Mouse (Mus musculus) 3134 (cell line): ENCODE measurements around the gene Primpol.
A peak's percentile ranks its signal among the peaks of the same experiment; 100 is the strongest.

Experiments used
- DNase-seq: peaks from one replicate; pipeline ENCODE4 v3.0.0-alpha.2; 2011; ENCODE audit warnings: low spot score; ENCODE audit not compliant: insufficient read length; ENCODE audit errors: extremely low read depth

Primpol gene

DNA sequence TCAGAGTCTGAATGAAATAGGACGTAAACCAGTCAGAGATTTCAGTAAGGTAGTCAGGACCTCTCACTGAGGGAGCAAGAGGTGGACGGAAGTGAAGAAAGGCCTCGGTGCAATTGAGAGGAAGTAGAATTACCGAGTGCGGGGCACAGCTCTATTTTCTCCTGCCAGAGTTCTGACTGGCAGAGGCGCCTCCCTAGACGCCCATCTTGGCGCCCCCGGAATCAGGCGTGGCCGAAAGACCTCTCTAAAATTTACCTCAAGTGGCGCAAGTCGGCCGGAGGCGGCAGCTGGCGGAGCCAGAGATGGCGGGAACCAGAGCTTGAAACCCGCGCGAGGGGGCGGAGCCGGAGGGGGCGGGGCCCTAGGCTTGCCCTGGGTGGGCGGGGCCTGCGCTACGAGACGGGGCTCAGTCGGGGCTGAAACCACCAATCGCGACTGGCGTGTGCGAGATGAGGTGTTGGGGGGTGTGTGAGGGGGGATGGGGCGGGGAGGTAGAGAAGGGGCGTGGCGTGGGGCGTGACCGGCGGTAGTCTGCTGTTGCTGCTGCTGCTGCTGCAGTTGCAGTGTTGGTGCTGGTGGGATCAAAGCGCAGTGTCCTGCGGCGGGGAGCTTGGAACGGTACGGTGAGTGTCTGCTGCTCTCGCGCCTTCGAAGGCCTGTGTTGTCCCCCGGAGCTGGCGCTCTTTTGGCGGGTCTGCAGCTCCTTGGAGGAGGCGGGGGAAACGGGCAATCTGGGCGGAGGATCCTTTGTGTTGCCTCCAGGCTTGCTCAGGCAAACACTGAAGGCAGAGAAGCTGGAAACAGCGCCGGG lies at the start of gene Primpol, which contains the start of gene Casp3:
Gene Primpol, minus strand, starts transcription at position 334 of the 811 bp plus-strand sequence.
Gene Casp3, plus strand, starts transcription at position 413 of the 811 bp plus-strand sequence.
- peak; percentile 99 for DNase-seq

DNA sequence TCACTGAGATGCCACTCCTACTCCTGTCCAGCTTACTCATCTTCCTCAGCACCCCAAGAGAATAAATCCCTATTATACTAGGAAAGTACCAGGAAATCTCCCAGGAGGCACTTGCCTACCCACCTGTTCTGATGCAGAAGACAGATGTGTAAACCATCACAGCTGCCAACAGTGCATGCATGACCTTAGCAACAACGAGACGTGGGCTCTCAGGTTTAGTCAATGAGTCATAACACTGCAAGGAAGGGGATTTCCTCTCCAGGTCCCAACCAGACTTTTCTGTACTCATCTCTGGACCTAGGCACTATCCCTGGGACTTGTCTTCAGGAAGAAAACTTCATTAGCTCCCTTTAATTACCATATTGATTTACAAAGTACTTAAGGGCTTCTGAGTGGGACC lies 38.9 kb upstream of the Primpol start:
- DNase-seq: no peak

DNA sequence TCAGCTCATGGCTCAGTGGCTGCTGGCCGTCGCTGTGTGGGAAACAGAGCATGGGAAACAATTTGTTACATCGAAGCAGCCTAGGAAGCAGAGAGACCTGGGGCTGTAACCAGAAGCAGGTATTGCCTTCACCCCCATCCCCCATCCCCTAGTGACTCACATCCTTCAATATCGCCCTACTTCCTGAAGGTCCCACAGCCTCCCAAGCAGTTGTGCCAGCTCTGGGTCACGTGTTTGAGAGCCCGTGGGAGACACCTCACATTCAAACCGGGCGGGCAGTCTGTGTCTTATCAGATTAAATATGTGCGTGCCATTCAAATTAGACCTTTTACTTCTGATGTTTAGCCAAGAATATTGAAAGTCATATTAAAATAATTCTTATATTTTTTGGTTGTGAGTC lies 34.9 kb upstream of the Primpol start:
- DNase-seq: peak; percentile 49

GRCm38 (mm10) chr8:46648421-46648820 lies 31.4 kb upstream of the Primpol start:
- no peak for DNase-seq

- DNase-seq: peak; percentile 21
Observed at GRCm38 (mm10) chr8:46641272-46641671, 24.3 kb upstream of the Primpol start.

DNA sequence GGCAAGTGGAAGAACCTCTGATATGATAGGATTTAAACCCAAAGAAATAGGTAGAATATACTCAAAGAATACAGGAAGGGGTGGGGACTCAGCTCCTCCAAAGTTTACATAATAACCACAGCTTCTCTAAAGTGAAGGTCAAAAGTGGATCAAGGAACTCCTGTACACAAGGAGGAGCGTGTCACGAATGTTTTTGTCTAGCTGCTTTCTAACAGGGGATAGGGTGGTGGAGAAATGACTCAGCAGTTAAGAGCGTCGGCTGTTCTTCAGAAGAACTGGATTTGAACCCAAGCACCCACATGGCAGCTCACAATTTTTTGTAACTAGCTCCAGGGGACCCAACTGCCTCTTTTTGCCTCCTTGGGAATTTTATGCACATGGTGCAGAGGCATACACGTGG lies 22.8 kb upstream of the Primpol start:
- DNase-seq: peak; percentile 23

- peak; percentile 71 for DNase-seq
Observed at GRCm38 (mm10) chr8:46639010-46639571, 22.1 kb upstream of the Primpol start.

DNA sequence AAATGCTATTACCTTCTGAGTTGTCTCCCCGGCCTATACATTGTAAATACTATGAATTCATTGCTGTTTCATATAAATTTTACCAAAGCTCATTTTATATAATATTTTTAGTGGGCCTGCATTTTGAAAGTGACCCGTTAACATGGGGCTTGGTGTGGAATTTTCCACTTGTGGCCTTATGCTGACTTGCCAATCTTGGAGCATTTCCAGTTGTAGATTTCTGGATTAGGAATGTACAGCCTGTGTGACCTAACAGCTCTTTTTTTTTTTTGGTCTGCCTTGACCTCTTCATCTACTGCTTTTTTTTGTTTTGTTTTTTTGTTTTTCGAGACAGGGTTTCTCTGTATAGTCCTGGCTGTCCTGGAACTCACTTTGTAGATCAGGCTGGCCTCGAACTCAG lies 13.9 kb upstream of the Primpol start:
- no peak for DNase-seq

- peak; percentile 28 for DNase-seq
Observed at GRCm38 (mm10) chr8:46630422-46630821, 13.4 kb upstream of the Primpol start.

- DNase-seq: no peak
Observed at GRCm38 (mm10) chr8:46628645-46629044, 11.6 kb upstream of the Primpol start.

GRCm38 (mm10) chr8:46627881-46628280 lies 10.9 kb upstream of the Primpol start:
- no peak for DNase-seq

GRCm38 (mm10) chr8:46626642-46627041 lies 9.6 kb upstream of the Primpol start:
- no peak for DNase-seq

GRCm38 (mm10) chr8:46625166-46625565 lies 8.2 kb upstream of the Primpol start:
- DNase-seq: peak; percentile 15

DNA sequence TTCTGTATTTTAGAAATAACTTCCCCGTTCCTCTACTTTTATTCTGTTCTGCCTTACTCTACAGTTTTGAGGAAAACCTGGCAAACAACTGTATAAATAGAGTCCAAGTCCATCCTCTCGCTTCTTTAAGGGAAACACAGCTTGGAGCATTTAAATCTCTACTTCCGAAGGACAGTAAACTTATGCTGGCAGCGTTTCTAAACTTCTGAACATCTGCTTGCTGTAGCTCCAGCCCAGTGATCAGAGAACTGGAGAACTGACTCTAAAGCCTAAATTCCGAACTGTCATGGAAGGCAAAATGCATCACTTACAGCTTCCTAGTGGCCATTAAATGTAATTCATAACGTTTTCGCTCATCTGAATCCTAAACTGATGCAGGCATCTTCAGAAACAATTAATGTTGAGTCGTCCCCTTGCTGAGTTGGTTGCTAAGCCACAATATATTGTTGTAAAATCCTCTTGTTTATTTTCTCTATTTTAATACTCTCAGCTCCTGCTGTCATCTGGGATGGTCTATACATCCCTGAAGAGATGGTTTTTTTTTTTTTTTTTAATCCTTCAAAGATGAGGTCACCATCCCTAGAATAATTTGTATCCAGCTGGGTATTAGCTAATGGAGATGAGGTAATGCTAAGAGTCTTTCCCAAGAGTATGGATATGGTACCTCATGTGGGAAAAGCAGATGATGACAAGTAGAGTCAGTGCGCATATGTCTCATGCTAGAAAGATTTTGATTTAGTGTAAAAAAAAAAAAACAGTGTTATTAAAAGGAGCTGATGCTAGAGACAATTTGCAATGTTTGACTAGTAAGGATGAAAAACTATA lies 5.6 kb upstream of the Primpol start:
- DNase-seq: no peak

- DNase-seq: no peak
Observed at GRCm38 (mm10) chr8:46618639-46619320, 1.8 kb upstream of the Primpol start.

DNA sequence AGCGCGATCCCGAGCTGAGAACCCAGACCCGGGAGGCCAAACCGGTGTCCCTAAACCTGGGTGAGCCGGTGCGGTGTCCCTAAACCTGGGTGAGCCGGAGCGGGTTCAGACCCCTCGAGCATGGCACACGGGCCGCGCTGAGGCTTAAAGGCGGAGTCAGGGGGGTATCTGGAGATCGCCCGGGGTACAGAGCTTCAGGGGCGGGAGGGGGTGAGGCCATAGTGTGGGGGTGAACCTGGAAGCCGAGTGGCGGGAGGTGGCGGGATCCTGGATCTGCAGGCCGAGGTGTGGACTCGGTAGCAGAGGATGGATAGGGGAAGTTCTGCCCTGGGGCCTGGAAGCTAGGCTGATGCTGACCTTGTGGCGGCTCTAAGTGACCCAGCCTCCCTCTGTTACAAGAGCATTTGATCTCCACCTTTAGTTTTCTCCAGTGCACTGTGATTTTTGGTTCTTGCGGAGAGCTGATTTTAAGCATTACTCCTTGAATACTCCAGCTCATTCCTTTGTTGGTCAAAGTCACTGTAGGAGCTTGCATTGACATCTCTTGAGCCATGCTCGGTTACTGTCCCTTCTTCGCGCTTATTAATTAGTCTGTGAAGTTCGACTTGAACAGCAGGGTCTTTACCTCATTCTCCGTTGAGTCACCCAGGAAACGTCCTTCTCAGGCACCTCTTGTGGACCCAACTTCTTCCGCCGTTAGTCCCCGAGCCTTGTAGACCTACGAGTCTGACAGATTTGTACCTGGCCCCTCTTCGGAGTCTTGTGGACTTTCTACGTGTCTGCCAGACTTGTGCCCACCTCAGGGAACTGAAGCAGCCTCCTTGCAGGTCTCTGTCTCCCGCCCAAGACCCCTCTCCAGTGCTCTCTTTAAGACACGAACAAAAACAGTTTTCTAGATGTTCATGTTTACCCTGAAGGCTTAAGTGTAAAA lies 943 bp upstream of the Primpol start:
- peak; percentile 20 for DNase-seq

GRCm38 (mm10) chr8:46615936-46616335 lies 1.1 kb downstream of the Primpol start:
- no peak for DNase-seq

DNA sequence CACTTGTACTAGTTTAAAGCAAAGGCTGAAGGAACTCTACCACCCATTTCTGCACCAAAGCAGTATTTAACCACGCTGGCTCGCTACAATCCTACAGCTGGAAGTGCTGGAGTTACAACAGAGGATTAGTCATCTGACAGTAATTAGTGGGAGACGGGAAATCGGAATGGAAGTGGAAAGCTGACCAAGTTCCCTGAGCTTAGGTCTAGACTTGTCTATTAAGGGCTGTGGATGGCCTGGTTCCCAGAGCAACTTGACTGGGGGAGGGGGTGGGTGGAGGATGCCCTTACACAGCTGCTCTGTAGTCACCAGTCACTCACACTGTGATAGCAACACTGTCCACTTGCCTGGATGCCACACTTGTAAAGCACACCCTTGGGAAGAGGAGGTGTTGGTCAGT lies 3.6 kb downstream of the Primpol start:
- peak; percentile 56 for DNase-seq

GRCm38 (mm10) chr8:46612913-46613312 lies 4.1 kb downstream of the Primpol start:
- no peak for DNase-seq

DNA sequence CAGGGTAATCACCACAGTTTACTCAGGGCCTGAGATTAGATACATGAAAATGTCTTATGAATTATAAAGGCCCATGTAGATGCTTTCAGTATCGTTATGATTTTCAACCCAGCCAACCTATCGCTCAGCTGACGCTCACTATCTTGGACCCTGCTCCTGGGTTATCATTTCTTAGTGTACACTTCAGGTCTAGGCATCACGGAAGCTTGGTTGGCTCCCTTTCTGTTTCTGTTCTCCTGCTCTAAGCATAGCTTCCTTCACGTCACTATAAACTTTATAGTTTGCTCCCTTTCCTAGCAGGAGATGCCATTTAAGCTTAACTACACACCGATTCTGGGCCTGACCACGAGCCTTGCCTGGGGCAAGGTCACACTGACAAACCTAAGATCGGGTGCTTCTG lies 5.5 kb downstream of the Primpol start:
- DNase-seq: no peak
